Mouse (Mus musculus) neutrophil, adult 5-6 weeks (primary cell): ENCODE data around the gene Srsf11. TPM values are rescaled to one million over a fixed set of nuclear protein-coding genes. Genes with fewer than 3 reads are reported as not detected.

Experiments used
- ATAC-seq: fragments of 151-379, 151-347 bp; 2 replicates; pipeline ENCODE4 v1.8.0; 2017; ENCODE audit warnings: mild to moderate bottlenecking, moderate TSS enrichment; ENCODE audit not compliant: insufficient number of reproducible peaks, poor library complexity, low FRiP score, severe bottlenecking; ENCODE audit errors: extremely low read depth
- total RNA-seq: library from RNA; stranded (forward); fragments of 200-1000 nt; gene quantifications from 2 replicates; pipeline ENCODE4 v1.2.3, GENCODE M21; 2017

The Srsf11 gene
- total RNA-seq, result 339 and 378 TPM in 2 replicates

- peak; percentile 94 for ATAC-seq
These were observed at the start of gene Srsf11, which contains the start of gene Lrrc40 for GRCm38 (mm10) chr3:158036329-158036988. TSS of gene Srsf11 (minus strand) at chr3:158036639. TSS of gene Lrrc40 (plus strand) at chr3:158036662.

DNA sequence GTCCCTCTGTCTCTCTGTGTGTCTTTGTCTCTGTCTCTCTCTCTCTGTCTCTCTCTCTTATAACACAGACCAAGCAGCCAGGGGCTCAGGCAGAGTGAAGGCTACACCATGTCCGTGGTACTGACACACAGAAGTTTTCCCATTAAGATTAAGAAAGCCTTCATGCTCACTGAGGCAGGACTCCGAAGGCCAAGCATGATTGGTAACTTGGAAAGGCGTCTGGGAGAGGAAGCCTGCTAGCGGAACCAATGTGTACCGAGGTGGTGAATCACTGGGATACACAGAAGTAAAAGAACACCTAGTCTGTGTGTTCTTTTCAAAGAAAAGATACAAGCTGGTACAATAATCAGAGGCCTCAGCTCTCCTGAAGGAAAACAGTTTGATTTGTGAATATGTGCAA lies 41.4 kb upstream of the Srsf11 start:
- no peak for ATAC-seq

DNA sequence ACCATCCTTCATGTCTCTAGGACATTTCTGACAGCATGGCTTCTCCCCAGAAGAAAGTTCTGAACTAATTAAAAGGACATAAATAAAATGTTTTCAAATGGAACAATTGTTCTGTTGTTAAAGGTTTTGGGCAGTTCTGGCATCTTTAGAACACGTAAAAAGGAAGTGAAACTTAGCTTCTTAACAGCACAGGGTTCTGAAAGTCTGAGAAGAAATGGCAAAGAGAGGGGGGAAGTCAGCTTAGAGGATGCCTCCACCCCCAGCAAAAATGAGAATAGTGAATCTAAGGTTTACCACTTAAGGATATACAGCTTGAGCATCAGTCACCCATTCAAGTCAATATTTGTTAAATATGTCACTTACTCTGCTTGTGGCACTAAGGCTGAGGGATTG lies 40.9 kb upstream of the Srsf11 start:
- ATAC-seq, result peak; percentile 80; the same call in 1 of the 2 replicates

DNA sequence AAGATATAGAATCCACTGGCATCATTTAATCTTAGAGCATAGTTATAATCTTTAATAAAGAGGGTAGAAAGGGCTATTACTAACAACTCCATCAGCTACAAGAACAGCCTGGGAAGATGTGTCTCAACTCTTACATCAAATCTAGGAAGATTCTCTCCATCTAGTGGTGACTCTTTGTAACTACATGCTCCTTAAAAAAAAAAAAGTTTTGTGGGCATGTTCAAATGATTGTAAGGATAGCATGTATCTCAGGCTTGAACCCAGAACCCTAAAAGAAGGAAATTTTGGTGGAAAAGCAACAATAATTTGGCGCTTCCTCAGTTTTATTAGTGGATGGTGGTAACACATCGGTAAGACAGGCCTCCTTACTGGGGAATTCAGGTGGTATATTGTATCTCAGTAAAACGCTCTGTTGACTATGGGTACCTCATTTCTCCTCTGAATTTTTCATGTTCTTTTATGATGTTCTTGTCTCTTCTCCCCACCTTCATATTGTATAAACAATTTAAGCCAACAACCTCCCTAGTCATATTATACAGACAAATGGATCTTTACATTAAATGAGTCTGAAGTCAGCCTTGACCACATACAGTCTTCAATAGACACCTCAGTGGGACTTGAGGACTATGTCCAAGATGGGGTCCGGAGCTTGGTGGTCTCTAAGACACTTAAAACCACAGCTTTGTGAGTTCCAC lies 40.4 kb upstream of the Srsf11 start:
- peak; percentile 37; the same call in 1 of the 2 replicates for ATAC-seq

GRCm38 (mm10) chr3:158075004-158075403 lies 38.6 kb upstream of the Srsf11 start:
- no peak for ATAC-seq

DNA sequence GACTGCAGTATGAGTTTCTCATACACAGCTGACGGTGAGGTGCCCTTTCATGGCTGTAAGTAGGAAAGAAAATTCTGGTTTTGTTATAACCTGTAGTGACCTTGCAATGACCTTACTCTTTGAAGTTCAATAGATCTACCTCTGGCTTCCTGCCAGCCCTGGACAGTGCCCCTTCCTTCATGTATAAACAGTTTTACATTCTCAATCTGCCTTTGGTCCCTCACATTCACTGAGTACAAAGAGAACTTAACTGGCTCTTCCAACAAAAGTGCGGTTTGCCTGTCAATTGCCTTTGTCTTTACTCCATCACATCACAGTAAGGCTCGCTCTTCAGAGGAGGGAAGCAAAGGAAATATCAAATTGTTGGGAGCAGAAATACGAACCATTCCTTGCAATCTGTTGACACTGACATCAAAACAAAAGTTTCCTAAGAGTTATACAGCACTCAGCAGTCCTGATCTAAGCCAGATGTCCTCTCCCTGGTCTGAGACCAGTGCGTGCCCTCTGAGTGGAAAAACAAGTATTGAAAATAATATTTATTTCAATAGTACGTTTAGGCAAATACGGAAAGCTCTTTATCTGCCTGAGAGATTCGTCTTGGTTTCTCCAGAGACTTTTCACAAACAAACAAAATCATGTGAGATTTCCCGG lies 32.3 kb upstream of the Srsf11 start:
- ATAC-seq, result no peak

GRCm38 (mm10) chr3:158067916-158068315 lies 31.5 kb upstream of the Srsf11 start:
- ATAC-seq, result no peak

DNA sequence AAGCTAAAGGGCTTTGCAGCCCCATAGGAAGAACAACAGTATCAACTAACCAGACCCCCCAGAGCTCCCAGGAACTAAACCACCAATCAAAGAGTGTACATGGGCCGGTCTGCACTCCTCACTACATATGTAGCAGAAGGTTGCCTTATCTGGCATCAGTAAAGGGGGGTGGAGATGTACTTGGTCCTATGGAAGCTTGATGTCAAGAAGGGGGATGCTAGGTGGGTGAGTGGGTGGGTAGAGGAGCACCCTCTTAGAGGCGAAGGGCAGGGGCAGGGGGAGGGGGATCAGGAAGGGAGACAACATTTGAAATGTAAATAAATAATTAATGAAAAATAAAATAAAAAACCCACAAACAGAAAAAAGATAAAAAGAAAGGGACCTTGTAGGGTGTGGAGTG lies 28.8 kb upstream of the Srsf11 start:
- ATAC-seq, result no peak

GRCm38 (mm10) chr3:158061811-158062523 lies 25.5 kb upstream of the Srsf11 start:
- peak; percentile 75 for ATAC-seq

GRCm38 (mm10) chr3:158060621-158061291 lies 24.3 kb upstream of the Srsf11 start:
- ATAC-seq, result no peak

GRCm38 (mm10) chr3:158049508-158049907 lies 13.1 kb upstream of the Srsf11 start:
- no peak for ATAC-seq

DNA sequence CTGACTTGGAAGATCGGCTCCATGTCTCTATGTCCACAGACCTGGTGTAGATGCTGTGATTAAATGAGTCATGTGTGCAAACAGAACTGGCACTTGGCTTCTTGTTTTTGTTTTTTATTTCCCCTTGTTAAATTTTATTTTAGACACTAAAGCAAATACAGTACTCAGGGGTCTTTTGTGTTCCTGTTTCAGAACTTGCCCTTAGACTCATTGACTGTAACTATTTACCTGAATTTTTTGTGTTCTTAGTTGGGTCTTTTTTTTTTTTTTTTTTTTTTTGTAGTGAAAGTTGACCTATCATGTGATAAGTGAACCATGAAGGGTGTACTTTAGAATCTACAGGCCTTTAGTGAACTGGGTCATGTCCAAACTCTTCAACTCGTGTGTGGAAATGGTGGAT lies 4.3 kb upstream of the Srsf11 start:
- ATAC-seq, result no peak

- no peak for ATAC-seq
These were observed 1.7 kb upstream of the Srsf11 start for GRCm38 (mm10) chr3:158038106-158038505.

GRCm38 (mm10) chr3:158035866-158036265 lies 573 bp downstream of the Srsf11 start:
- ATAC-seq, result no peak

DNA sequence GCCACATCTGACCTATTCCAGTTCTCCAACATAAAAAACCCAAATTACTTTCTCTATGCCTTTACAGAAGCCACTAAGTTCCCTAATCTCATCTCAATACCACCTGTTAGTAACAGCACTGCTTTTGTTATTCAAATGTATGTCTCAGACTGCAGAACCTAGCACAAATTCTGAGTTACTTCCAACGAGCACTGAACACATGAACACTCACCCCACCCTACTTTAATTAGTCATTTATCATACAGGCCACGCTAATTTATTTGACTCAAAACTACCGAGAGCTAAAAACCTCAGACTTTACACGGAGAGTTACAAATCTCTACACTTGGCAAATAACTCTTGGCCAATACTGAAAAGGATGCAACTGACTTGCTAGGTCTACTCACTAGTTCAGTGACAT lies 4.3 kb downstream of the Srsf11 start:
- no peak for ATAC-seq

DNA sequence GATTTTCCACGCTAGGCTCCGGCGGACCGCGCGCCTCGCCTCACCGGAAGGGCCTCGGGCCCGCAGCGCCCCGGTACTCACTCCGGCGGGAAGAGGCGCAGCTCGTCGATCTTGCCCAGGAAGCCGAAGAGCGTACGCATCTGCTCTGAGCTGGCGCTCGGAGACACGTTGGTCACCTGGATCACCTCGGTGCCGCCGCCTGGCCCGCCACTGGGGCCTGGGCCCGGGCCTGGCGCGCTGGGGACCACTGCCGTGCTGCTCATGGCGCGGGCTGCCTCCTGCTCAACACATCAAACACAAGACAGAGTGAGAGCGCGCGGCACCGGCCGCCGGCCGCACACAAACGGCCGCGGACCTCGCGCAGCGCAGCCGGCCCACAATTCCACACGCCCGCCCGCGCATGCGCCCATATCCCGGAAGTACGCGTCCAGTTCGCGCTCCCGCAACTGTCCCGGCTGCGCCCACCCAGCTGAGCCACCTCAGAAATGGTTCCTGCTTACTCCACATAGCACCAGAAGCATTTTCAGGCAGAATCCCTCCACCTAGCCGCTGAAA lies 5.0 kb downstream of the Srsf11 start:
- peak; percentile 74 for ATAC-seq

GRCm38 (mm10) chr3:158009762-158010320 lies 26.6 kb downstream of the Srsf11 start:
- ATAC-seq, result no peak

DNA sequence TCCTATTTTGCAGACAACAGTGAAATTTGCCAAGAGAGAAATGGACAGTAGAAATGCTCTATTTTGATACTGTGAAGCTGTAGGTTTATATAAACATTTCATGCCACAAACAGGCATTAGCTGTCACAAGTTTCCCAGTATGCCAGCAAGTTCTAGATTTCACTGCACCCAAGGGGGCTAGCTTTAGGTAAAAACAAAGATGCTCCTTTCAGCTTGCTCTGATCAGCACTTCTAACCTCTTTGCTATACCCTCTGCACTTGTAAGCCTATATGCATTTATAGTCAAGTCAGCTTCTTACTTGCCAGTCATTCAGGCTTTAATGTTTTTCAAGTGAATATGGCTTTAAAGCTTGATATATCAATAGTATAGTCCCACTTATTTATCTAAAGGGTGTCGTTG lies 27.8 kb downstream of the Srsf11 start:
- no peak for ATAC-seq
